Mouse (Mus musculus) C2C12 (cell line): ENCODE data around the gene Smap2. TPM values are rescaled to one million over a fixed set of nuclear protein-coding genes. Genes with fewer than 3 reads are reported as not detected.
A peak's percentile ranks its signal among the peaks of the same experiment; 100 is the strongest.

Experiments
- H3K27me3 ChIP-seq: one replicate; pipeline ENCODE4 v1.6.1; 2011; ENCODE audit not compliant: control insufficient read depth, insufficient read depth, insufficient read length
- H3K36me3 ChIP-seq: one replicate; pipeline ENCODE4 v1.6.1; 2011; ENCODE audit not compliant: control insufficient read depth, insufficient read depth
- H3K4me3 ChIP-seq: one replicate; pipeline ENCODE4 v1.5.1; 2011; ENCODE audit warnings: mild to moderate bottlenecking, control low read depth; ENCODE audit not compliant: poor library complexity, insufficient read depth, severe bottlenecking
- H3K79me2 ChIP-seq: one replicate; pipeline ENCODE4 v1.6.1; 2011; ENCODE audit not compliant: control insufficient read depth, insufficient read depth
- H3K79me3 ChIP-seq: one replicate; pipeline ENCODE4 v1.6.1; 2011; ENCODE audit warnings: low read depth, control low read depth
- H3ac ChIP-seq: one replicate; pipeline ENCODE3; 2011; ENCODE audit warnings: low read depth; ENCODE audit not compliant: control insufficient read depth, insufficient read length
- CEBPB ChIP-seq: IDR thresholded peaks from one replicate; pipeline ENCODE4 v1.6.1; 2011; ENCODE audit warnings: low read depth, mild to moderate bottlenecking, control low read depth, moderate library complexity
- CTCF ChIP-seq: IDR thresholded peaks from one replicate; pipeline ENCODE4 v1.5.1; 2011; ENCODE audit not compliant: control insufficient read depth, insufficient read depth, insufficient read length
- FOSL1 ChIP-seq: IDR thresholded peaks from one replicate; pipeline ENCODE4 v1.8.0; 2011; ENCODE audit warnings: mild to moderate bottlenecking, low read length; ENCODE audit not compliant: poor library complexity, insufficient read depth, severe bottlenecking
- MAX ChIP-seq: IDR thresholded peaks from one replicate; pipeline ENCODE4 v1.6.1; 2011; ENCODE audit warnings: mild to moderate bottlenecking, control low read depth
- MYOD1 ChIP-seq: IDR thresholded peaks from one replicate; pipeline ENCODE4 v1.6.1; 2011; ENCODE audit warnings: low read depth; ENCODE audit not compliant: control insufficient read depth, insufficient read length
- MYOG ChIP-seq: IDR thresholded peaks from one replicate; pipeline ENCODE4 v1.6.1; 2011; ENCODE audit not compliant: control insufficient read depth, insufficient read length; ENCODE audit errors: extremely low read depth
- USF1 ChIP-seq: IDR thresholded peaks from one replicate; pipeline ENCODE4 v1.6.1; 2011; ENCODE audit warnings: low read depth, mild to moderate bottlenecking, control low read depth, moderate library complexity
- polyA plus RNA-seq: library from polyadenylated mRNA; unstranded; fragments of >200 nt; fragmentation: generic; extraction: Trizol; gene quantifications from one replicate; pipeline ENCODE4 v1.2.1, GENCODE M21; 2012; ENCODE audit warnings: missing spikeins

Smap2 gene
- polyA plus RNA-seq, 1 experiment, result 34.3 TPM

DNA sequence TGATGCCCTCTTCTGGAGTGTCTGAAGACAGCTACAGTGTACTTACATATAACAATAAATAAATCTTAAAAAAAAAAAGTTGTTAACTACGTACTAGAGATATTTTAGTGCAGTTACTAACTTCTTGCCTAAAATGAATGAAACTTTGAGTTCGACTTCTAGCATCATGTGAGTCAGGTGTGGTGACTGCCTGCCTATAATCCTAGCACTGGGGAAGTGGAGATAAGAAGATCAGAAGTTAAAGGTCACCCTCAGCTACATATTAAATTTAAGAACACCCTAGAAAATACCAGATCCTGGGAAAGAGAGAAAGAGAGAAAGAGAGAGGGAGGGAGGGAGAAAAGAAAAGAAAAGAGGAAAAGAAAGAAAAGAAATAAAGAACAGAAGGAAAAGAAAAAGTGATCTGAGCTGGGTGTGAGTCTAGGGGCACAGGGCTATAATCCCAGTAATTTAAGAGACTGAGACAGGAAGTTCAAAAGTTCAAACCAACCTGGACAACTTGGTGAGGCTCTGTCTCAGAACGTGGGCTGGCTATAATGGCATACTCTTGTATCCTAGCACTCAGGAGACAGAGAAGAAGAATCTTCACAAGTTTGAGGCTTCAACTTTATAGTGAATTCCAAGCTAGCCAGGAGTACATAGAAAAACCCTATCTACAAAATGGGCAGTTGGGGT lies 8.8 kb downstream of the Smap2 start:
- TF ChIP-seq USF1 (no peak), FOSL1 (no peak), CEBPB (no peak), MAX (no peak)
- Histone ChIP-seq H3K79me3 (peaks cover 46% of the 10 kb centered on the region), H3K36me3 (no peaks in the 10 kb centered on the region), H3K4me3 (no peak overlapping the region), H3K27me3 (no peaks in the 10 kb centered on the region), H3ac (no peak overlapping the region), H3K79me2 (peaks cover 97% of the 10 kb centered on the region)

DNA sequence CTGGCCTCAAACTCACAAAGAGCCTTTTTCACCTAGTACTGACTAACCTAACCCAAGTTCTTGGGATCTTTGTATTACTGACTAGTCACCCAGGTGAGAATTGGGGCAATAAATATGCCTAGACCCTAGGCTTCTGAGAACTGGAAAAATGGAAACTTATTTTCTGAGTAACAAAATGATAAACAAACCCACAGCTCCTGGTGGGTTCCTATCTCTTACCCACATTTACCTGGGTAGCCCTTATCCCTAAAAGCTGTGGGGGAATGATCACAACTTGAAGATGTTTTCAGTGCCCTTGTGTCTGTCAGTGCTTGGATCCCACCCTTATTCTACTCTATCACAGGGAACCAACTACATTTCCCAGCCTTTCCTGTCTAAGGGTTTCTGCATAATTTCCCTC lies 10.0 kb downstream of the Smap2 start:
- H3K27me3 ChIP-seq, result no peaks in the 10 kb centered on the region

DNA sequence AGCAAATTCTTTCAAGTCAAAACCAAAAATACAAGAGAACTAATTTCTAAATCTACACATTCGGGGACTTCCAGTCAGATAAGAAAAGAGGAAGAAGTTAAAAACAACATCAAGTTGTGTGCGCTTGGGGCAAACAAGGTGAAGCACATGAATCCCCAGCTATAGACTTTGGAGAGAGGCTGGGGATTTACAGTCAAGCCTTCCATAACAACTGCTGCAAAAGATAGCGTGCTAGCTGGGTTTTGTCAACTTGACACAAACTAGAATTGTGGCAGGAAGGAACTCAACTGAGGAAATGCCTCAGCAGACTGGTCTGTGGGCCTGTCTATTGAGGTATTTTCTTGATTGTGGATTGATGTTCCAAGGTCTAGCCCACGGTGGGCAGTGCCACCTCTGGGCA lies 12.4 kb downstream of the Smap2 start:
- no peaks in the 10 kb centered on the region for H3K36me3 ChIP-seq
- peaks cover 92% of the 10 kb centered on the region for H3K79me2 ChIP-seq
- no peak overlapping the region for H3K4me3 ChIP-seq
- no peak for TF ChIP-seq MAX
- no peak for TF ChIP-seq CEBPB
- no peak for TF ChIP-seq MYOD1
- TF ChIP-seq FOSL1, result no peak
- no peak for TF ChIP-seq CTCF
- TF ChIP-seq MYOG, result no peak
- TF ChIP-seq USF1, result no peak
- no peaks in the 10 kb centered on the region for H3K27me3 ChIP-seq
- H3K79me3 ChIP-seq, result peaks cover 34% of the 10 kb centered on the region
- no peak overlapping the region for H3ac ChIP-seq

More for the DNA sequence above, 10.0 kb downstream of the Smap2 start:
- H3K36me3 ChIP-seq, result no peaks in the 10 kb centered on the region
- no peak overlapping the region for H3ac ChIP-seq
- peaks cover 90% of the 10 kb centered on the region for H3K79me2 ChIP-seq
- no peak overlapping the region for H3K4me3 ChIP-seq
- TF ChIP-seq MYOG, result no peak
- no peak for TF ChIP-seq FOSL1
- no peak for TF ChIP-seq MYOD1
- TF ChIP-seq USF1, result no peak
- no peak for TF ChIP-seq CTCF
- no peak for TF ChIP-seq CEBPB
- no peak for TF ChIP-seq MAX
- peaks cover 34% of the 10 kb centered on the region for H3K79me3 ChIP-seq

DNA sequence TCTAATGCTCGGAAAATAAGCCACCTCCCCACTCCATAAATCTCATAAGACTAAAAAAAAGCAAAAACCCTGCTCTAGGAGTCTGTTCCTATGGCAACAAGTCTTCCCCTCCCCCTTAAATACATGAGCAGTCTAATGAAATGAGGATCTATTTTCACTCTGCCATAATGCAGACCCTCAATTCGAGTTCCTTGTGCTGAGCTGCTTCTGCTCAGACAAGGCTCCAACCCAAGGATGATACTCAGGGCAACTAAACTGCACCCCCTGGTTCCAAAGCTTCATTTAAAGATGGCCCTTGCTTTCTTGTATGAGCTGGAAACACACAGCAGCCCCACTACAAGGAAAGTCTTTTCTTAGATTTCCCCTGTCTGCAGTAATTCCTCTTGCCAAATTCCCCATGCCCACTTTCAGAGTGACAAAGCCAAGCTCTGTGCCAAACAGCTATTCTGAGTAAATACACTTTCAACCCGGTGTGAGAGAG lies 13.4 kb downstream of the Smap2 start:
- Histone ChIP-seq H3K4me3 (no peak overlapping the region), H3K27me3 (no peaks in the 10 kb centered on the region), H3K79me2 (peaks cover 90% of the 10 kb centered on the region), H3K79me3 (peaks cover 31% of the 10 kb centered on the region), H3ac (no peak overlapping the region), H3K36me3 (no peaks in the 10 kb centered on the region)
- TF ChIP-seq MYOD1 (no peak), FOSL1 (no peak), MAX (no peak), CTCF (no peak)

DNA sequence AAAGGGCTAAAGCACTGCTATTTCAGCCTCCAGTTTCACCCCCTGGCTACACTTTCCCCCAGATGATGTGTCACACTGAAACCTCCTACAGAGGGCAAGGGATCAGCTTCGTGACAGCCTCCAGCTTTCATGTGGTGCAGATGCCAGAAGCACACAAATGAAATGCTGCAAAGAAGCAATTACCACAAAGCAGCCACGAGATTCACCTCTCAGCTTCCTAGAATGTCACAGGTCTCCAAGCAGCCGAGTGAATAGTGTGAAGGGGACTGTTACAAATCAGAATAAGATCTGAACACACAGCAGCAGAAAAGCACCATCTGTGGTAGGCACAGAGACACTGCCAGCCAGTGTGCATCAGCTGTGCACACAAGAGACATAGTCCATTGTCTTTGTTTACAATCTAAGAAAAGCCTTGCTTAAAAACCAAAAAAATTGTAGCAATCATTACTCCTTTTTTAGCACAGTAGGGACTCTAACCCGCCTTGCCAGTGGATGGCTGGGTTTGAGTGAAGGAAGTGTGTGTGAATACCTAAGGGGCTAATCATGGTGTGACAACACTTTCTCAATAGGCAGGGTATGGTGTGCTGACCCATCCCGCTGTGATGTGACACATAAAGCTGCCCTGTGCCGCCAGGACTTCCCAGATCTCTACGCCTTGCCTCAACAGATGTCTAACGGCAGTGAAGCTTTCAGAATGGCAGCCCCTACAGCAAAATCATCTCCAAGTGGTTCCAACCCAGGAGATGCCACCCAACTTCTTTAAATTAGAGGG lies 14.5 kb downstream of the Smap2 start:
- Histone ChIP-seq H3K79me3 (peaks cover 38% of the 10 kb centered on the region), H3K4me3 (no peak overlapping the region), H3ac (no peak overlapping the region), H3K27me3 (no peaks in the 10 kb centered on the region), H3K36me3 (no peaks in the 10 kb centered on the region), H3K79me2 (peaks cover 86% of the 10 kb centered on the region)
- TF ChIP-seq MYOD1, result peak; percentile 54
- no peak for TF ChIP-seq MYOG
- TF ChIP-seq CEBPB, result peak; percentile 47

DNA sequence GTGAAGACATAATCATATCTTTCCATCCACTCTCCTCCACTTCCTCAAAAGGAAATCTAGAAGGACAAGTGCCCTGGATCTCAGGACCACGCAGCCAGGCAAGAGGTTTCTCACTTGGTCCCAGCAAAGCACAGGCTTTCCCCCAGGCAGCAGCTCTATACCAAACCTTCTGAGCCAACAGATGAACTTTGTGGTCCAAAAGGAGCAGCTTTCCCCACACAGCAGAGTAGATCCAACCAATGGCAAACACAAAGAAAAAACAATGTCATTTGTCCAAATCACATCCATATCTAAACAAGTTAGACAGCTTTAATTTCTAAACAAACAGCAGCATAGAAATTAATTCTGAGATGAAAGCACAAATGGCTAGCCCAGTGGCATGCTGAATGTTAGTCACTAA lies 15.4 kb downstream of the Smap2 start:
- no peak for TF ChIP-seq MYOD1
- TF ChIP-seq FOSL1, result no peak
- TF ChIP-seq MYOG, result no peak
- no peak for TF ChIP-seq USF1
- no peak for TF ChIP-seq CEBPB
- TF ChIP-seq MAX, result no peak
- TF ChIP-seq CTCF, result no peak
- Histone ChIP-seq H3K79me3 (peaks cover 35% of the 10 kb centered on the region), H3K4me3 (no peak overlapping the region), H3K27me3 (no peaks in the 10 kb centered on the region), H3K79me2 (peaks cover 83% of the 10 kb centered on the region), H3K36me3 (no peaks in the 10 kb centered on the region), H3ac (no peak overlapping the region)
